Comparison of ENCODE assay signal across 18 mouse cellular contexts in genomic region chr5:90246567-90246966, GRCm38 (mm10). TPM values are rescaled to one million over a fixed set of nuclear protein-coding genes. Genes with fewer than 3 reads are reported as not detected.
DNase-seq lines count a peak whose midpoint lies in the region; ATAC-seq lines count a peak whose summit lies in the region.
"Had no signal": no experiment of that assay in that cellular context is flagged by ENCODE, and none has a peak within 500 bp of the region (broad histone marks: within the 10 kb centered on the region; RNA-seq: fewer than 3 reads in every experiment).

No protein-coding gene starts in this region.

- H3K36me3 ChIP-seq in liver, embryonic 13.5 days = peaks cover 77% of the 10 kb centered on the region

- 65% methylated on average over 4 of the region's 4 CpGs for WGBS in liver, embryonic 13.5 days (ENCODE audit: insufficient replicate concordance)

- H3K27ac ChIP-seq in liver, embryonic 13.5 days = peak overlapping the region; percentile 50; the same call in 1 of the 2 replicates
- H3K27ac ChIP-seq: embryonic facial prominence, embryonic 13.5 days; neural tube, embryonic 13.5 days had no signal

- peak; percentile 9 for DNase-seq in lung, postnatal 10 days
- DNase-seq in lung, postnatal 4 days = no peak
- DNase-seq in c-Kit-positive CD71-positive TER-119-negative erythroid progenitor cells, embryonic 14.5 days (ENCODE audit: low read depth) = peak; percentile 29
- peak; percentile 34 for DNase-seq in liver, embryonic 13.5 days
- no peak for DNase-seq in gastrocnemius, postnatal 4 days (ENCODE audit: low spot score in 2 of 2)
- DNase-seq in spleen, adult 12 weeks (ENCODE audit: low spot score) = no peak
- DNase-seq in kidney, postnatal 36 days = no peak
- DNase-seq: adrenal gland, postnatal 36 days; B cell, adult 2 months; cerebellum, postnatal 36 days; kidney, postnatal 14 days; left cerebral cortex, postnatal 4 days; lung, adult 2 months; thymus, postnatal 25 days had no signal

- no peak overlapping the region for H3K9ac ChIP-seq in liver, embryonic 13.5 days
- H3K9ac ChIP-seq: embryonic facial prominence, embryonic 13.5 days; neural tube, embryonic 13.5 days had no signal

- no peaks in the 10 kb centered on the region for H3K27me3 ChIP-seq in liver, embryonic 13.5 days
- H3K27me3 ChIP-seq: embryonic facial prominence, embryonic 13.5 days; megakaryocyte, embryonic 14.5 days; neural tube, embryonic 13.5 days had no signal

- H3K4me2 ChIP-seq in liver, embryonic 13.5 days = no peak overlapping the region
- H3K4me2 ChIP-seq: embryonic facial prominence, embryonic 13.5 days; neural tube, embryonic 13.5 days had no signal

- no peak overlapping the region for H3K4me3 ChIP-seq in liver, embryonic 13.5 days (replicated peaks)
- H3K4me3 ChIP-seq: embryonic facial prominence, embryonic 13.5 days; megakaryocyte, embryonic 14.5 days; neural tube, embryonic 13.5 days had no signal

- peak; percentile 85 for ATAC-seq in liver, embryonic 13.5 days (ENCODE audit: low read depth)
- ATAC-seq: inflammation-experienced regulatory T-cells, adult 6 months had no signal

- no peaks in the 10 kb centered on the region for H3K9me3 ChIP-seq in liver, embryonic 13.5 days (replicated peaks)
- H3K9me3 ChIP-seq: embryonic facial prominence, embryonic 13.5 days; megakaryocyte, embryonic 14.5 days; neural tube, embryonic 13.5 days had no signal

- peaks cover 8% of the 10 kb centered on the region for H3K4me1 ChIP-seq in liver, embryonic 13.5 days (replicated peaks)
- H3K4me1 ChIP-seq: embryonic facial prominence, embryonic 13.5 days; neural tube, embryonic 13.5 days had no signal

RNA-seq across cellular contexts. Expression of gene Cox18, which starts 22.8 kb away (rescaled TPM):
- 22.5 and 23.8 TPM in 2 replicates for polyA plus RNA-seq in liver, embryonic 13.5 days (2015; fragmentation: Nextera tagmentation; extraction: Ambion mirVana)
- 10 to 100 TPM; 10.1 to 14.0 TPM for total RNA-seq in gastrocnemius, postnatal 4 days (2021)

Comparison
In these comparisons a context has a peak if more than half of its experiments do, and no peak if none do; other contexts are left out.
1. DNase-seq: peak in lung, postnatal 10 days (single experiment), c-Kit-positive CD71-positive TER-119-negative erythroid progenitor cells, embryonic 14.5 days (single experiment) and liver, embryonic 13.5 days (single experiment); none in lung, postnatal 4 days (0 of 2), gastrocnemius, postnatal 4 days (0 of 2), spleen, adult 12 weeks (single experiment) and kidney, postnatal 36 days (0 of 2).